Mouse (Mus musculus): ENCODE results near the gene Coro2b.

The Coro2b gene

GRCm38 (mm10) chr9:62539251-62539711 lies 2.4 kb upstream of the Coro2b start:
- no peak for DNase-seq (ENCODE audit: low spot score)

- DNase-seq (ENCODE audit: low spot score) = peak; percentile 58
Observed at GRCm38 (mm10) chr9:62537941-62538340, 1.1 kb upstream of the Coro2b start.

GRCm38 (mm10) chr9:62536119-62536654 lies 657 bp downstream of the Coro2b start:
- no peak for DNase-seq (ENCODE audit: low spot score)

GRCm38 (mm10) chr9:62535566-62535965 lies 1.3 kb downstream of the Coro2b start:
- no peak for DNase-seq (ENCODE audit: low spot score)

GRCm38 (mm10) chr9:62534691-62535090 lies 2.2 kb downstream of the Coro2b start:
- no peak for DNase-seq (ENCODE audit: low spot score)

GRCm38 (mm10) chr9:62534158-62534557 lies 2.7 kb downstream of the Coro2b start:
- DNase-seq (ENCODE audit: low spot score) = no peak

- no peak for DNase-seq (ENCODE audit: low spot score)
Observed at GRCm38 (mm10) chr9:62532876-62533275, 4.0 kb downstream of the Coro2b start.

- DNase-seq (ENCODE audit: low spot score) = no peak
Observed at GRCm38 (mm10) chr9:62531459-62532275, 5.2 kb downstream of the Coro2b start.

GRCm38 (mm10) chr9:62528527-62528926 lies 8.3 kb downstream of the Coro2b start:
- no peak for DNase-seq (ENCODE audit: low spot score)

GRCm38 (mm10) chr9:62526858-62527257 lies 10.0 kb downstream of the Coro2b start:
- peak; percentile 63 for DNase-seq (ENCODE audit: low spot score)

GRCm38 (mm10) chr9:62526451-62526850 lies 10.4 kb downstream of the Coro2b start:
- peak; percentile 66 for DNase-seq (ENCODE audit: low spot score)

GRCm38 (mm10) chr9:62524761-62525308 lies 12.0 kb downstream of the Coro2b start:
- no peak for DNase-seq (ENCODE audit: low spot score)

- DNase-seq (ENCODE audit: low spot score) = no peak
Observed at GRCm38 (mm10) chr9:62522791-62523471, 13.9 kb downstream of the Coro2b start.

- no peak for DNase-seq (ENCODE audit: low spot score)
Observed at GRCm38 (mm10) chr9:62522211-62522610, 14.6 kb downstream of the Coro2b start.

GRCm38 (mm10) chr9:62521541-62521940 lies 15.3 kb downstream of the Coro2b start:
- no peak for DNase-seq (ENCODE audit: low spot score)

- DNase-seq (ENCODE audit: low spot score) = no peak
Observed at GRCm38 (mm10) chr9:62520933-62521332, 15.9 kb downstream of the Coro2b start.

- DNase-seq (ENCODE audit: low spot score) = no peak
Observed at GRCm38 (mm10) chr9:62519787-62520503, 16.9 kb downstream of the Coro2b start.

GRCm38 (mm10) chr9:62519334-62519733 lies 17.5 kb downstream of the Coro2b start:
- DNase-seq (ENCODE audit: low spot score) = no peak

GRCm38 (mm10) chr9:62518572-62518971 lies 18.3 kb downstream of the Coro2b start:
- DNase-seq (ENCODE audit: low spot score) = no peak

- DNase-seq (ENCODE audit: low spot score) = no peak
Observed at GRCm38 (mm10) chr9:62517112-62517957, 19.5 kb downstream of the Coro2b start.

- DNase-seq (ENCODE audit: low spot score) = no peak
Observed at GRCm38 (mm10) chr9:62515138-62515537, 21.7 kb downstream of the Coro2b start.
